Mouse (Mus musculus) cerebellum, adult 18-20 months (tissue): ENCODE measurements at regions not wholly inside any gene's neighbourhood (a gene's known extent, or its start where the extent isn't known, plus 50 kb on each side); places are given as distances from the start of the nearest gene placed in this dataset.
A peak's percentile ranks its signal among the peaks of the same experiment; 100 is the strongest.

ENCODE experiments used
- DNase-seq, 2 experiments: peaks; one replicate each; pipeline ENCODE4 v3.0.0; 2021

DNA sequence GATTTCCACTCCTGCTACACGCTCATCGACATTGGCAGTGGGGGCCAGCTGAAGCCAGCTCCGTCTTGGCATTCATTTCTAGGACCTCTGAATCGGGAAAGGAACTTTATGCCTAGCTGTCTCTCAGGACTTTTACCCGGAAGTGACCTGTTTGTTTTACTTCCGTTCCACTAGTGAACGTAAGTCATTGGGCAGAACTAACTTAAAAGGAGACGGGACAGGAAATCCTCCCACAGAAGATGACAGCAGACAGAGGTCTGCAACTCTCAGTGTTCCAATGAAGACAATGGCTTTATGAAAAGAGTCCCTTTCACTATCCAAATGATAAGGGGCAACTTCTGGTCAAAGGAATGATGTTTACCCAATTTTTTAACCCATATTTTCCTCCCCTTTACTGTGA is 155.5 kb downstream of the Sec61b start:
- DNase-seq, result no peak

- DNase-seq, result no peak
These were observed 156.0 kb downstream of the Sec61b start for GRCm38 (mm10) chr4:47630427-47630826.

DNA sequence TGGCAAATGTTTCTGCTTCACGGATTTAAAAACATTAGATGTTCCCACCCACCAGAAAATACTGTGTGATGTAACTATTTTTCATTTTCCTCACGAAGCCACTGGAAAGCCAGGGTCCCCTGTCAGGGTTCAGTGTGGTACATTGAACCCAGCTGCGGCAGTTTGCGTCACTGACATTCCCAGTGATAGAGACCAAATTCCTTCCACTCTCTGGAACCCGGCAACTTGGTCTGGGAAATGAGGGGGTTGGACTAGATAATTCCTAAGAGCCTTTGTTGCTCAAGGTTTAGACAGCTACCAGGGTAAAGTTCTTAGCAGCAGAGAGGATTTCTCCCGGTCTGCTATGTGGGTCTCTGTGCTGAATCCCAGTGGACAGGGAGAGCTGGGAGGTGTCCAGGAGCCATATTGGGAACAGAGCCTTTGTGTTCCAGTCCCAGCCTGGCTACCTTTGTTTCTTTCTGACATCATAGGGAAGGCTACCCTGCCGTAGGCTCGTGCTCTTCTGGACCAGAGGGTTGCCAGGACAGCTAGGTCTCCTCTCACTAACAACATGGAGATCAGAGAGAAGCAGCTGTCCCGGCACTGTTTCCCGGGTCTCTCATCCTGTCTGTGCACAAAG is 164.5 kb downstream of the Sec61b start:
- DNase-seq, result no peak

DNA sequence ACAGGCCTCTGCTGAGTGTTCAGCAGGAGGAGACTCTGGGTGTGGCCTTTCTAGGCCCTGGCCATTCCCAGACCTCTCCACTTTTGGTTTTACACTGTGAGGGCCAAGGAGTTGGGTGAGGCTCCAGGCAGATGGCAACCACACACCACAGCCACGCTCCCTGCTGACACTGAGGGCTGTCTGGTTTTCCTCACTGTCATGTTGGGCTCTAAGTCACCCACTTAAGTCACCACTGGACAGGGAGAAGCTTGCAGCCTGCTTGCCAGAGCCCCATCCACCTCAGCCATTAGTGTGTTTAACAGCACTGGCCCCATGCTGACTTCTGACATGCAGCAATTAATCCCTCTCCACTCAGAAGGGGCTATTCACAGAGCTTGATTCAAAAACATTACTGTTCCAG is 170.6 kb downstream of the Sec61b start:
- DNase-seq, result no peak

GRCm38 (mm10) chr4:47648701-47649100 is 174.2 kb downstream of the Sec61b start:
- no peak for DNase-seq

DNA sequence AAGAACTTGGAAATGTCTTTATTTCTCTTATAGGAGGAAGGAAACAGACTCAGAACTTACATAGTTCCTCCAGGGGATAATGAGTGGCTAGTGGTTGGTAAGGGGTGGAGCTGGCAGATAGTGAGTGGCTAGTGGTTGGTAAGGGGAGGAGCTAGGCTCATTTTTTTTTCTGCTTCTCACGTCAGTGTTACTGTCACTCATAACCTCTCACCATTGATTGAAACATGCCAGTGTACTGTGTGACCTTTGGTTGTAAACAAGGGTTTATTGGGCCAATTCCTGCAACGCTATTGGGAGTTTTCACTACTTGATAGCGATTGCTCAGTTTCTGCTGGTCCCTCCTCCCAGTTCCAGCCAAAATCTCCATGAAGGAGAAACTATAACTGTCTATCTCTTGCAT is 175.5 kb downstream of the Sec61b start:
- no peak for DNase-seq

DNA sequence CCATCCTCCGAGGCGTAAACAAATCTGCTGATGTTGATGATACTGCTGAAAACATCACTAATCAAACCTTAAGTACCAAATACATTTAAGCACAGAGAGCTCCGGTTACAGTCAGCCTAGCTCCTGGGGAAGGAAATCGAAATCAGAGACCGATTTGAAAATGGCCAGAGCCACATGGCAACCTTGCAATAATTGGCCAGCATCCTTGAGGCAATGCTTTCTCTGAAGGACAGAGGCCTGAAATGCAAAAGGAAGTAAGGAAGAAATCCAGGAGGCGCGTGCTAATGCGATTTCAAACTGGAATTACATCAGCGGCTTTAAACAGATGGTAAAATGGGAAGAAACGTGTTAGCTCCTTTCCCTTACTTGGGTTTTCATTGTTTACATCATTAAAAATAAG is 177.1 kb downstream of the Sec61b start:
- no peak for DNase-seq

DNA sequence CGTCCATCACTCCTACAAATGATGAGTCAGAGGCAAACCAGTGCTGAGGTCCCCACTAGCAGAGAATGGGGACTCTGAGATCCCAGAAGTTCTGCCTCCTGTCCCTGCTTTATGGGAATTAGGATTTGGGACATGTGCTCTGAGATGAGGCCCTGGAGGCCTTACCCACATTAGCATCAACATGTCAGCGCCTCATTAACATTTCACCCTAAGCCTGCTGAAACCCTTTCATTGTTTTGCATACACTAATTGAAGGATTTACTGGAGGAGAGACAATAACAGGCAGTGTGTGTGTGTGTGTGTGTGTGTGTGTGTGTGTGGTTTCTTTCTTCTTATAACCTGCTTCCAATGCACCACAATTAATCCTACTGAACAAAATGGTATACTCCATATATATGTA is 178.7 kb downstream of the Sec61b start:
- DNase-seq, result no peak

DNA sequence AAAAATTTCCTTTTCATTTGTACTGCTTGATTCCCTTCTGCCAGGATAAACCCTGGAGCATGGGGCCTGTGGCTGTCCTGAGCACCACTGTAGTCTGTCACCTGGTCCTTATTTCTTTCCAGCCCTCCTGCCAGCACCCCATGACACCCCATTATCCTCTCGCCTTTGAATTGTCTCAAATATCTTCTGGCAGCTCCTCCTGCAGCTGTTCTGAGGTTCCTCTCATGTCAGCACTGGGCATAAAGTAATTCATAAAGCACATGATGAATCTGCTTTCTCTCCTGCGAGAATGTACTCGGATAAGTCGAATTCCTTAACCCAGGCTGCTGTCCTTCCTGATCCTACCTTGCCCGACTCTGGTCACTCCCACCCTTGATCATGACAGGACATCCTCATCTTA is 195.1 kb downstream of the Sec61b start:
- no peak for DNase-seq

DNA sequence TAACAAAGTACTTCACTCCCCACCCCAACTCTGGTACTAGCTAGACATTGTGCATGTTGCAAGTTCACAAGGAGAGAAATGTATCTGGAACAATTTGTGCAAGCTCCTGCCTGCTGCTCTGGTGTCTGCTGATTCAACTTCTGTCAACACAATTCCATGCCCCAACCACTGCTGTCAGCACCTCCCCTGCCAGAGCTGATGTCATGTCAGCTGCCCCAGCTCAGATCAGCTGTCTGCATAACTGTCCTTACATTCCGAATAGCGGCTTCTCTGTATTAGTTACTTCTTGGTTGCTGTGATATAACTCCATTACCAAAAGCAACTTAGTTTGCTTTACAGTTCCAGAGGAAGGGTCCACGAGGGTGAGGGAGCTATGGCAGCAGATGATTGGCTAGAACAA is 196.0 kb downstream of the Sec61b start:
- no peak for DNase-seq

- DNase-seq, result no peak
These were observed 196.9 kb downstream of the Sec61b start for GRCm38 (mm10) chr4:47671362-47671761.

- no peak for DNase-seq
These were observed 206.7 kb downstream of the Sec61b start for GRCm38 (mm10) chr4:47681141-47681540.

DNA sequence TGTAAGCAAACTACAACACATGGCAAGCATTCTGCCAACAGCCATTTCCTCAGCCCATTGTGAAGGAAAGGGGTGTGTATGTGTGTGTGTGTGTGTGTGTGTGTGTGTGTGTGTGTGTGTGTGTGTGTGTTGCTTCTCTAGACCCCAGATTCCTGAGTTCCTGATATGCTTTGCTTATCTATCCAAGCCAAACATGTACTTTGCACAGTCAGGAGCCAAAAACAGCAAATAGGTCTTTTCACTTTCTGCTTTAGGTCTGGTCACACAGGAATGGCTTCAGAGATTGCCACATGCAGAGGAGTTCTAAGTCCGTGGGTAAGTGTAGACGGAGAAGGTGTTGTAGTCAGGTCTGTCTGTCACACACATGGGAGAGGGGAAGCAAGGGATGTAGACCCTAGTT is 216.7 kb downstream of the Sec61b start:
- no peak for DNase-seq

GRCm38 (mm10) chr4:47692654-47693053 is 218.2 kb downstream of the Sec61b start:
- DNase-seq, result no peak

GRCm38 (mm10) chr4:47693221-47693620 is 218.8 kb downstream of the Sec61b start:
- DNase-seq, result peak; percentile 45 to 48

DNA sequence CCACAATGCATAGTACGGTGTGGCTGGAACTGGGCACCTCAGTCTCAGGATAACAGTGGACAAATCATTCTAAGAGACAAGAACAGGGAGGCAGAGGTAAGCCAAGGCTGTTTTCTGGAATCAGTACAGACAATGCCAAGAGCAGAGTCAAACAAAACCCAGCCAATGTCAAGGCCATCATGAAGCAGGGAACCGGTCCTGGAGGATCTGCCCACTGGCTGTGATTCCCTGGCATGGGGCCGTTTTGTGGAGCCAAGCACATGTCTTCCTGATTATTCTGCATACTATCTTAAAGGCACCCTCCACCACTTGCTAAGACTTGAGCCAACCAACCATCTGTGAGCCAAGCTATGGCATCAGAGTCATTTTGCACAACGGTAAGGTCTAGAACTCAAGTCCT is 222.6 kb downstream of the Sec61b start:
- DNase-seq, result peak in 1 of 2 experiments; percentile 34

GRCm38 (mm10) chr4:47698514-47698913 is 224.1 kb downstream of the Sec61b start:
- DNase-seq, result peak; percentile 44 to 50

DNA sequence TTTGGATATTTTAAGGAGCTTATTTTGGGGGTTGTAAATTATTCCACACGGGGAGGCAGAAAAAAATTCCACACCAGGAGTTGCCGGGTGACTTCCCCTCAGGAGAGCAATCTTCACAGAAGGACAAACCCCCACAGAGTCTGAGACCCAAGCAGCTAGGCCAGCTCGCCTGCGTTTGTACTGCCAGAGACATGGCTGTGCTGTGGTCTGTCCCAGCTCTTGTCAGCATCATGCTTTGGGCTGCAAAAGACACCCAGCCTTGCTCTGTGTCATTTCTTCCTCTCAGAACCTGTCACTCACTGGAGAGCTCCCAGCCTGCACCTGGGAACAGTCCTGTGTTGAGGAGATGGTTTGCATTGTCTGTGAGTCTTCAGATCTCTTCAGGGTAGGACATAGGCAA is 224.5 kb downstream of the Sec61b start:
- peak in 1 of 2 experiments; percentile 37 for DNase-seq

- peak in 1 of 2 experiments; percentile 40 for DNase-seq
These were observed 229.0 kb downstream of the Sec61b start for GRCm38 (mm10) chr4:47703501-47703900.

GRCm38 (mm10) chr4:47704607-47705006 is 230.1 kb downstream of the Sec61b start:
- DNase-seq, result no peak

DNA sequence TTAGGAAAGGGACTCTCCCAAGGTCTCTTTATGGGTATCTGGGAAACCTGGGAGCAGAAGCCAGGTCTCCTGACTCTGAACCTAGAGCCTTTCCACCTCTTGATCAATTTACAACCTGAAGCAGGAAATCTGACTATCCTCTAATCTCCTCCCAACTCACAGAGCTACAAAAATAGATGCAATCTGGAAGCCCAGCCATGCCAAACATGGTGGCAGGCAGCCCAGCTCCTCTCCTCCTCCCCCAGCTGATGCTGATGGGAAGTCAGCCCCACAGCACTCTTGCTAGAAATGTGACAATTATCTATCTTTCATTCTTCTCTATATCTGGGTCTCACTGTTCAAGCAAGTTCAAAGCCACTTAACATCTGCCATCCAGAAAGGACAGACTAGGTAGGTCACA is 233.5 kb downstream of the Sec61b start:
- DNase-seq, result peak; percentile 91 to 95

DNA sequence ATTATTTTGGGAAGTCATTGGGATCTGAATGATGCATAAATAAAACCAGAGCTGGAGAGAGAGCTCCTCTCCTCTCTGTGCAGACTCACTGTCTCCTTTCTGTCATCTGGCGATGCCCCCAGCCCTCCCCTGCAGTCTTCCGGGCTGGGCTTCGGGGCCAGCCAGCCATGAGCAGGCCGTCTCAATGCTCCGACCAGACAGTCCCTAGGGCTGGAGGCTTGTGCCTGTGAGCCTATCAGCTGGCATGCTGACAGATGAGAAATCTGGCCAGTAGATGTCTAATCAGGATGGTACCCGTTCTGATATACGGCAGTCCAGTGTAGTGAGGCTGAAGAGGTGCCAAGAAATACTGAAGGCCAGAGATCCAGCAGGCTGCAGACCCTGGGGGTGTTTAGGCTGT is 238.9 kb downstream of the Sec61b start:
- peak; percentile 32 to 43 for DNase-seq

- DNase-seq, result peak; percentile 58 to 61
These were observed 250.0 kb downstream of the Sec61b start for GRCm38 (mm10) chr4:47724331-47725004.

GRCm38 (mm10) chr4:47725005-47725340 is 250.5 kb downstream of the Sec61b start:
- DNase-seq, result no peak
